Mouse (Mus musculus): ENCODE data around the gene Clec2d.

DNA sequence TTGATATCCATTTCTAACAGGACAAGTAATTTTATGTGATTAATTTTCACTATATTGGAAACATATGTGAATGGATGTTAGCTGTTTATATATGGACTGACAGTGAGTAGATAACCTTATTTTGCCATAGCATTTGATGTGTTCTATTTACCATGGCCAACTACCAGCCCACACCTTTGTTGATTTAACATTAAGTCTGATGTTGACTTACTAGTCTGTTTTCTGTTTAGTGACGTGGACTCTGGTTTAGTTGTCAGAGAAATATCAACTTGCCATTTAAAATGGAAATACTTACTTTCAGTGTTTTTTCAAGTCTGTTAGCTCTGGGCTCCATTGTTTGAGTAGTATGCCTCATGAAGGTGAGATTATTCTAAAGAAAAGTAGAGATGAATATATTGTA, 3.8 kb upstream of the Clec2d start:
- TF ChIP-seq CTCF (IDR thresholded peaks at IDR 0.05 in 2 of 3, conservative IDR thresholded peaks at IDR 0.05 in 1 of 3; ENCODE audit: control insufficient read depth in 1 of 3, insufficient read depth in 1 of 3, low read depth in 2 of 3, low read length in 3 of 3, poor library complexity in 1 of 3, severe bottlenecking in 1 of 3) (no peak), SMC3 (IDR thresholded peaks at IDR 0.05; ENCODE audit: low read depth, low read length) (no peak)
